Mouse (Mus musculus) retina, embryonic 14.5 days (tissue): ENCODE data around the gene Ica1l.
"Not testable (repeated sequence)": the region's sequence is repeated elsewhere in the genome, so short reads cannot be mapped to it uniquely, and the experiment has no call there.

Experiments
- DNase-seq: peaks from one replicate; pipeline ENCODE4 v3.0.0-alpha.2; 2015; ENCODE audit warnings: low spot score

Ica1l gene

GRCm38 (mm10) chr1:60042796-60043469 is at the start of gene Ica1l:
Gene Ica1l, minus strand, starts transcription at chr1:60043184.
- peak; percentile 67 for DNase-seq

GRCm38 (mm10) chr1:60076411-60076810 is 33.4 kb upstream of the Ica1l start:
- DNase-seq: no peak

GRCm38 (mm10) chr1:60075590-60075989 is 32.6 kb upstream of the Ica1l start:
- no peak for DNase-seq

GRCm38 (mm10) chr1:60074935-60075334 is 32.0 kb upstream of the Ica1l start:
- no peak for DNase-seq

GRCm38 (mm10) chr1:60070725-60071124 is 27.7 kb upstream of the Ica1l start:
- not testable (repeated sequence) for DNase-seq

- no peak for DNase-seq
Observed at GRCm38 (mm10) chr1:60056310-60056709, 13.3 kb upstream of the Ica1l start.

DNA sequence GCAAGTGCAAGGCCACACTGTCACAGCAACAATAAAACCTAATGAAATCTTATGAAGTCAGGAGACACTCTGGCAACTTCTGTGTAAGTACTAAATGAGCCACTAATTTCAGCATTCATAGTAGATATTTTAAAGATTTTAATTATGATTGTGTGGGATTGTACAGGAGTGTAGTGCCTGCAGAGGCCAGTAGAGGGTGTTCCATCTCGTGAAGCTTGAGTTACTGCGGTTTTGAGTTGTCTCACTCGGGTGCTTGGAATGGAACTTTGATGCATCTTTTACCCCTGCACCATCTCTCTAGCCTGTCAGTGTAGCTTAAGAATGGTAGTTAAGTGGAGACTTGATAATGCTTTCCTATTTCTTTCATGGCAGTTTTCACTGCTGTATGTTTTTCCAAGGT is 11.7 kb upstream of the Ica1l start:
- DNase-seq: no peak

GRCm38 (mm10) chr1:60047481-60047880 is 4.5 kb upstream of the Ica1l start:
- DNase-seq: not testable (repeated sequence)

DNA sequence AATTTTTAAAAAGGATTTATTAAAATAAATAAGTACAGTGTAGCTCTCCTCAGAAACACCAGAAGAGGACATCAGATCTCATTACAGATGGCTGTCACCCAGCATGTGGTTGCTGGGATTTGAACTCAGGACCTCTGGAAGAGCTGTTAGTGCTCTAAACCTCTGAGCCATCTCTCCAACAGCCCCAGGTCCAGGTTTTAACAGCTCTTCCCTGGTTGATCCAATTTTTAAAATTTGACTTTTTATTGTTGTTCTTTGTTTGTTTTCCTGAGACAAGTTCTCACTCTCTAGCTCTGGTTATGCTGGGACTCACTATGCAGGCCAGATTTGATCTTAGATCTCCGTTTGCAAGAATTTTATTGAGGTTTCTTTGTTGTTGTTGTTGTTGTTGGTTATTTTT is 1.6 kb upstream of the Ica1l start:
- no peak for DNase-seq

DNA sequence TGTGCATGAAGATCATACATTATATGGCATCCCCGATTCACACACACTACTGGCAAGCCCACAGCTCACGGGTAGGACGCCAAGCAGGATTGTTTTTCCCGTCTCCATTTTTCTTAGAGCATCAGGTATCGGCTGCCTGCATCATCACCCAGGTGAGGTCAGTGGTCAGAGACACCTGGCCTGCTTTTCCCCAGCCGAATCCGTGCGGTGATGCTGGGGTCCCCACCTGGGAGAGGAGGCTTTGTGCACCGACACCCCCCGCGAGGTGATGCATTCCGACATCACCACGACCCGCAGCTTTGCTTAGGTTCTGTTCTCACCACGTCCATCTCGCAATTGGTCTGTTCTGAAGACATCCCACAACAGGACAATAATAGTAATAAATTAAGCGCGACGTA is 587 bp downstream of the Ica1l start:
- no peak for DNase-seq

DNA sequence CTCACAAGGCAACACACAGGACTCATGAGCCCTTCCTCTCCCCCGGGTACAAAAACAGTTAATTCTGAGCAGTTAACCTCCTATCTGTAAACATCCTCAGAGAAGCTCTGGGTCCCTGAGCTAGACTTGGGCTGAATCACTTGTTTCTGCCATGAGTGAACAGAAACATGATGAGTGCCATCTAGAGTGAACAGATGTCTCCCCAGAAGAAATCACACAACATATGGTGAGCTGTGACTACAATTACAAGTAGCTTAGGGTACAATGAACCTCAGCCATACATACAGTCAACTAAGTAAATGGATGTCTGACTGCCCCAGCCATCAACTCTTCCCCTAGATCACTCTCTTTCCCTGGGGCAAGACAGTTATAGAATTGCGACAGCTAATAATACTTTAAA is 7.9 kb downstream of the Ica1l start:
- DNase-seq: no peak

- DNase-seq: no peak
Observed at GRCm38 (mm10) chr1:60017031-60017469, 25.9 kb downstream of the Ica1l start.

DNA sequence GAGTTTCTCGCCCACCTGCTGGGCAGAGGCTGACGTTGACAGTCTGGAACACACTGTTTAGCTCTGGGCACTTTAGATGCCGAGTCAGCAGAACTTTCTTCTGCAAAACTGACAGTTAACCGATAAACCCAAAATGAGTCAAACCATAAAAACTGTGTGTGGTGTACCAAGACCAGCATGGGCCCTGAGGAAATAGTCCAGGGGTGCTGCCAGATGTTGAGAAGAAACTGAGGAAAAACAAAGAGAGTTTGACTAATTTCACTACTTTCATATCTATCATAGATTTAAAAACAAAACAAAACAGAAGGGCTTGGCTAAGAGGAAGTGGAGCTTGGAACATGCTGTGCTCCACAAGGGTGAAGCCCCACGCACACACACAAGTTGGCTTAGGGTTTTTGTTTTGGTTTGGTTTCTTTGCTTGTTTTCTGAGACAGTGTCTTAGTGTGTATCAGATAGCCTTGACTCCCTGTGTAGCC is 26.8 kb downstream of the Ica1l start:
- DNase-seq: no peak

DNA sequence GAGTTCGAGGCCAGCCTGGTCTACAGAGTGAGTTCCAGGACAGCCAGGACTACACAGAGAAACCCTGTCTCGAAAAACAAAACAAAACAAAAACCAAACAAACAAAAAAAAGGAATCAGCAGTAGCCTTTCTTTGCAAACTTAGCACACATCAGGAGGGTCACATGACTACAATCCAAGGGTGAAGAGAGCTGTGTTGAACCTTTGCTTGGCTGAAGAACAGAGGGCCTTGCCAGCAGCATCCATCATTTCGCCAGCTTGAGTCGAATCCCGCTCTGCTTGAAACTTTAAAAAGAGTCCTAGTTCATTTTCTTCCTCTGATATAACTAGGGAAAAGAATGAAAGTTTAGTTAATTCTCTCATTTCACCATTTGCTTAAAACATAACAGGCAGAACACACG is 27.5 kb downstream of the Ica1l start:
- DNase-seq: no peak

DNA sequence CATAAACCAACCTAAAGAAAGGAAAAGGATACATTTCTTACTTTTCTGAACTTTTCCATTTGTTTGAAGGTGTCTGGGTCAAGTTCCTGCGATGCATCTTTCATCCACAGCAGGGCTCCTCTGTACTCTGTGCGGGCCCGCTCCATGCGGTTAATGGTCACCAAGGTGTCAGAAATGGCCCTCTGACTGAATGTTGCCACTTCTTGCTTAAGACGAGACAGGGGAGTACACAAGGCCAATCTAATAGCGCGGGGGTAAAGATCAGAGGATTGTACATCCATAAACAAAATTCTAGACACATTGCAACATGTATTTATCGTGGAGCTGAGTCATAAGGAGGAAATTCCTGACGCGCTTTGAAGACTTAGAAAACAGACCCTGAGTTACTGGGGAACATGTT is 29.2 kb downstream of the Ica1l start:
- DNase-seq: no peak

DNA sequence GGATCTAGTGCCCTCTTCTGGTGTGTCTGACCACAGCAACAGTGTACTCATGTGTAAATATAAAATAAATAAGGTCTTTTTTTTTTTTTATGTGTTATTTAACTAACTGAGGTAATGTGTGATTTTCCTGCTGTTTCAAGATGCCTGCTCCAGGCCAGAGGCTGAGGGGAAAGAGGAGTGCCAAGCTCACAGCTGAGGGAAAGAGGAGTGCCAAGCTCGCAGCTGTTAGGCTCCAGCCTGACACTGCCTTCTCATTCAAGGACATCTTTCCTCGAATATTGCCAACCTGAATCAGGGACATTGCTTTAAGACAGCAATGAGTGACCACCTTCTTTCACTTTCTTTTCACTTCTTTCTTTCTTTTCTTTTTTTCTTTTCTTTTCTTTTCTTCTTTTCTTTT is 34.2 kb downstream of the Ica1l start:
- DNase-seq: no peak

- DNase-seq: no peak
Observed at GRCm38 (mm10) chr1:60007337-60007736, 35.6 kb downstream of the Ica1l start.

GRCm38 (mm10) chr1:60000319-60000718 is 42.7 kb downstream of the Ica1l start:
- DNase-seq: peak; percentile 38

DNA sequence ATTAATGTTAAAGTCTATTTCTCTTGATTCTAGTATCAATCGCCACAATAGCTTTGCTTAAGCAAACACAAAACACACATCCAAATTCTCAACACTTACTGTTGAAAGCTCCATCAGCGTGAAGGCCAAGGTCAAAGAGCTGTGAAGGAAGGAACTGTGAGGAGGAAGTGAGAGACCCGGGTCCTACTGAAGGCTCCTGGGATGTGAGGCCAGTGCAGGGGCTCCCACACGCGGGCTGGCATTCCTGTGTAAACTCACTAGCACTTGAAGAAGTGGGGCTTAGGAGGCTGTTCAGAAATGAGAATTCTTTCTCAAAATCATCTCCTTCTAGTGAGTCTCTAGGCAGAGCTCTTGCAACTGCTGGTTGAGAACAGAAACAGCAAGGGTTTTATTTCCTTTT is 45.6 kb downstream of the Ica1l start:
- DNase-seq: no peak

GRCm38 (mm10) chr1:59995646-59996045 is 47.3 kb downstream of the Ica1l start:
- no peak for DNase-seq

GRCm38 (mm10) chr1:59987399-59988040 is 55.5 kb downstream of the Ica1l start:
- no peak for DNase-seq

GRCm38 (mm10) chr1:59986626-59987025 is 56.4 kb downstream of the Ica1l start:
- DNase-seq: no peak

DNA sequence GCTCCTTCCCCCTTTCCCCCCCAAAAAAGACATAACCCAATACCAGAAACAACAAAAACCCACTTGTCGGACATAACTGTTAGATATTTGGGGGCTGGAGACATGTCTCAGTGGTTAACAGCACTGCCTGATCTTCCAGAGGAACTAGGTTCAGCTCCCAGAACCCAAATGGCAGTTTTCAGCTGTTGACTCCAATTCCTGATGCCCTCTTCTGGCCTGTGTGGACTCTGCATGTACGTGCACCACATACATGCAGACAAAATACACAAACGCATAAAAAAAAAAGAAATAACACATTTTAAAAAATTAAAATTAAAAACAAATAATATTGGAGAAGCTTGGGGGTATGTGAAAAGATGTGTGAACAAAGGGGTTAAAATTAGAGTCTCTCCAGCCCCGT is 75.7 kb downstream of the Ica1l start:
- peak; percentile 12 for DNase-seq
